Mouse (Mus musculus): ENCODE measurements around the gene Pard3. TPM values are rescaled to one million over a fixed set of nuclear protein-coding genes. Genes with fewer than 3 reads are reported as not detected.

Gene Pard3
- 0.14 TPM for polyA plus RNA-seq (2017; shearing (Covaris generic))

GRCm38 (mm10) chr8:127063551-127064360, at the start of gene Pard3:
TSS of gene Pard3 (plus strand) at chr8:127063893.

Other genes with a start within 250 kb of the Pard3 start
- 106 TPM for gene Tomm20, start 118.0 kb upstream of the Pard3 start, polyA plus RNA-seq (2017; shearing (Covaris generic))
- gene Rbm34, start 92.8 kb upstream of the Pard3 start, polyA plus RNA-seq (2017; shearing (Covaris generic)): 49.2 TPM

Data from CD4-positive, CD25-positive, alpha-beta regulatory T cell (primary cell).